Mouse (Mus musculus) MEL (cell line): Measurements from ENCODE around the gene Zbtb20.

Experiments
- CTCF ChIP-seq, 3 experiments: IDR thresholded peaks in 2 of 3; conservative IDR thresholded peaks in 1 of 3; 2 replicates each; pipeline ENCODE4 v1.5.1; 2011 to 2012; ENCODE audit warnings: low read length in 3 of 3, low read depth in 2 of 3, mild to moderate bottlenecking in 2 of 3, improper control_type of control experiment in 1 of 3, inconsistent platforms in 1 of 3, mixed read lengths in 1 of 3, moderate library complexity in 1 of 3; ENCODE audit not compliant: control insufficient read depth in 1 of 3, insufficient read depth in 1 of 3, poor library complexity in 1 of 3, severe bottlenecking in 1 of 3
- HCFC1 ChIP-seq: IDR thresholded peaks from 2 replicates; pipeline ENCODE4 v1.6.1; 2012; ENCODE audit warnings: low read depth, mild to moderate bottlenecking, inconsistent platforms, low read length, improper control_type of control experiment, moderate library complexity
- POLR2A ChIP-seq, 2 experiments: IDR thresholded peaks; 2 replicates each; pipeline ENCODE4 v1.6.1; 2011 to 2012; ENCODE audit warnings: low read length in 2 of 2, mild to moderate bottlenecking in 2 of 2, control low read depth in 1 of 2, improper control_type of control experiment in 1 of 2, low read depth in 1 of 2, moderate library complexity in 1 of 2; ENCODE audit not compliant: control insufficient read depth in 1 of 2, insufficient read depth in 1 of 2, poor library complexity in 1 of 2
- RAD21 ChIP-seq: IDR thresholded peaks from 2 replicates; pipeline ENCODE4 v1.6.1; 2011; ENCODE audit warnings: mild to moderate bottlenecking, low read depth, low read length, improper control_type of control experiment

DNA sequence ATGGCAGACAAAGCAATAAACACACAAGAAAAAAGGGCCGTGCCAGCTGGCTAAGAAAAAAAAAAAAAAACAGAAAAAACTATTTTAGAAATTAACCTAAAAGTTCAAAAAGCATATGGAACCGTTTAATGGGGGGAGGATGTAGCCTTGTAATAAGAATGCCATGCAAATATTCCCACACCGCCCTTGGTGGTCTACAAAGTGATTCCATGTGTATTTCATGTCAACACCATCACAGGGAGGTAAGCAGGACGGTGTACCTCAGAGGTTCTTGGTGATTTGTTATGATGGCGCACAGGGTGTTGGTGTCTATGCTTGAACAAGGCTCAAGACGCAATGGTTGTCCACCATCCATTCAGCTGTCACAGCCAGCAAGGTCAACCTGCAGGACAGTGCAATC is 741.7 kb downstream of the Zbtb20 start:
- TF ChIP-seq CTCF (IDR thresholded peaks at IDR 0.05 in 2 of 3, conservative IDR thresholded peaks at IDR 0.05 in 1 of 3; ENCODE audit: control insufficient read depth in 1 of 3, insufficient read depth in 1 of 3, low read depth in 2 of 3, low read length in 3 of 3, poor library complexity in 1 of 3, severe bottlenecking in 1 of 3) = no peak
- TF ChIP-seq POLR2A (IDR thresholded peaks at IDR 0.05; ENCODE audit: control insufficient read depth in 1 of 2, insufficient read depth in 1 of 2, low read depth in 1 of 2, low read length in 2 of 2, poor library complexity in 1 of 2) = no peak
- TF ChIP-seq RAD21 = no peak
- no peak for TF ChIP-seq HCFC1
